Mouse (Mus musculus): ENCODE data around the gene Sel1l3. TPM values are rescaled to one million over a fixed set of nuclear protein-coding genes. Genes with fewer than 3 reads are reported as not detected.

Sel1l3 gene
- polyA plus RNA-seq, 1 experiment from 2014 or later: 1.6 TPM

GRCm38 (mm10) chr5:53241109-53241508, 27.4 kb upstream of the Sel1l3 start:
- no peak for ATAC-seq (ENCODE audit: insufficient number of reproducible peaks, low FRiP score, low TSS enrichment, low read depth)
- Histone ChIP-seq H3K4me1 (no peaks in the 10 kb centered on the region), H3K27me3 (no peaks in the 10 kb centered on the region), H3K9ac (no peak overlapping the region), H3K27ac (no peak overlapping the region), H3K4me2 (no peak overlapping the region), H3K36me3 (no peaks in the 10 kb centered on the region), H3K4me3 (no peak overlapping the region), H3K9me3 (no peaks in the 10 kb centered on the region)
- WGBS: 55% methylated on average over 2 of the region's 2 CpGs

DNA sequence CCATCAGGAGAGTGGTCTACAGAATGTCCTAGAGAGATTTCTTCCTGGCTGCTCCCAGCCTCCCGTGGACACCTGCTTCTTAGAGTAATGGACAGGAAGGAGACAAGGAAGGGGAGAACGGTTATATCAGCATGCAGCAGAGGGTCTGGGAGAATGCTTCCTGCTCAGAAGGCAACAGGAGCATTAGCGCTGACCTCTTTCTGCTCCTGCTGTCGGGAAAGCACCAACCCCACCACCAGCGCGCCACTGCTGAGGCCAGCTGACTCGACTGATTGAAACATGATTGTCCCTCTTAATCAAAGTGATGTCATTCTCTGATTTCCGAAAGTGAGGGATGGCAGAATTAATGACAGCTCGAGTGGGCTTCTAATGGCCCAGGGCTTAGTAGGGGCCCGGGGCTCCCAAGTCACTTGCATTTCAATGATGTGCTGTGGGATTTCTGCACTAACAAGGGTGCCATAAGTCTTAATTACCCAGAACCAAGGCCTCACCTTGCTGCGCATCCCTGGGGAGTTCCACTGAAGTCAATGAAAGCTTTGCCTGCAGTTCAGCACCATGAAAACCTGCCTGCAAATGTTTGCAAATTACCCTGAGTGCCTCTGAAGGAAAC, 26.2 kb upstream of the Sel1l3 start:
- Histone ChIP-seq H3K9ac (no peak overlapping the region), H3K27ac (no peak overlapping the region), H3K4me2 (no peak overlapping the region), H3K4me3 (no peak overlapping the region), H3K4me1 (0 out of 2 replicates have a peak, but pooled peaks cover 2% of the 10 kb centered on the region), H3K36me3 (no peaks in the 10 kb centered on the region), H3K27me3 (no peaks in the 10 kb centered on the region), H3K9me3 (no peaks in the 10 kb centered on the region)
- WGBS: 47% methylated on average over 11 of the region's 11 CpGs
- no peak for ATAC-seq (ENCODE audit: insufficient number of reproducible peaks, low FRiP score, low TSS enrichment, low read depth)

GRCm38 (mm10) chr5:53239189-53239588, 25.5 kb upstream of the Sel1l3 start:
- 81% methylated on average over 7 of the region's 7 CpGs for WGBS
- H3K27me3 ChIP-seq: no peaks in the 10 kb centered on the region

GRCm38 (mm10) chr5:53238761-53239160, 25.0 kb upstream of the Sel1l3 start:
- H3K27ac ChIP-seq: no peak overlapping the region
- 82% methylated on average over 7 of the region's 7 CpGs for WGBS
- H3K4me3 ChIP-seq: no peak overlapping the region
- no peaks in the 10 kb centered on the region for H3K27me3 ChIP-seq
- no peak overlapping the region for H3K9ac ChIP-seq
- no peak overlapping the region for H3K4me2 ChIP-seq
- no peaks in the 10 kb centered on the region for H3K36me3 ChIP-seq
- no peak for ATAC-seq (ENCODE audit: insufficient number of reproducible peaks, low FRiP score, low TSS enrichment, low read depth)
- 0 out of 2 replicates have a peak, but pooled peaks cover 2% of the 10 kb centered on the region for H3K4me1 ChIP-seq
- H3K9me3 ChIP-seq: no peaks in the 10 kb centered on the region

More at GRCm38 (mm10) chr5:53239189-53239588, 25.5 kb upstream of the Sel1l3 start:
- H3K4me2 ChIP-seq: no peak overlapping the region
- H3K36me3 ChIP-seq: no peaks in the 10 kb centered on the region
- H3K27ac ChIP-seq: no peak overlapping the region
- no peak overlapping the region for H3K9ac ChIP-seq
- H3K4me3 ChIP-seq: no peak overlapping the region
- no peaks in the 10 kb centered on the region for H3K9me3 ChIP-seq
- ATAC-seq (ENCODE audit: insufficient number of reproducible peaks, low FRiP score, low TSS enrichment, low read depth): no peak
- 0 out of 2 replicates have a peak, but pooled peaks cover 2% of the 10 kb centered on the region for H3K4me1 ChIP-seq

GRCm38 (mm10) chr5:53236749-53237148, 23.0 kb upstream of the Sel1l3 start:
- H3K36me3 ChIP-seq: no peaks in the 10 kb centered on the region

GRCm38 (mm10) chr5:53236136-53236535, 22.4 kb upstream of the Sel1l3 start:
- no peak overlapping the region for H3K9ac ChIP-seq
- no peak overlapping the region for H3K4me3 ChIP-seq
- 27% methylated on average over 5 of the region's 5 CpGs for whole genome bisulfite sequencing
- H3K4me2 ChIP-seq: no peak overlapping the region
- no peak for ATAC-seq (ENCODE audit: insufficient number of reproducible peaks, low FRiP score, low TSS enrichment, low read depth)
- H3K4me1 ChIP-seq: 0 out of 2 replicates have a peak, but pooled peaks cover 2% of the 10 kb centered on the region
- H3K27me3 ChIP-seq: no peaks in the 10 kb centered on the region
- H3K27ac ChIP-seq: no peak overlapping the region
- no peaks in the 10 kb centered on the region for H3K36me3 ChIP-seq
- no peaks in the 10 kb centered on the region for H3K9me3 ChIP-seq

More at GRCm38 (mm10) chr5:53236749-53237148, 23.0 kb upstream of the Sel1l3 start:
- no peaks in the 10 kb centered on the region for H3K27me3 ChIP-seq
- H3K4me3 ChIP-seq: no peak overlapping the region
- H3K27ac ChIP-seq: no peak overlapping the region
- no peak overlapping the region for H3K4me2 ChIP-seq
- H3K9ac ChIP-seq: no peak overlapping the region
- no peak for ATAC-seq (ENCODE audit: insufficient number of reproducible peaks, low FRiP score, low TSS enrichment, low read depth)
- 0 out of 2 replicates have a peak, but pooled peaks cover 2% of the 10 kb centered on the region for H3K4me1 ChIP-seq
- 81% methylated on average over 7 of the region's 8 CpGs for WGBS
- no peaks in the 10 kb centered on the region for H3K9me3 ChIP-seq

DNA sequence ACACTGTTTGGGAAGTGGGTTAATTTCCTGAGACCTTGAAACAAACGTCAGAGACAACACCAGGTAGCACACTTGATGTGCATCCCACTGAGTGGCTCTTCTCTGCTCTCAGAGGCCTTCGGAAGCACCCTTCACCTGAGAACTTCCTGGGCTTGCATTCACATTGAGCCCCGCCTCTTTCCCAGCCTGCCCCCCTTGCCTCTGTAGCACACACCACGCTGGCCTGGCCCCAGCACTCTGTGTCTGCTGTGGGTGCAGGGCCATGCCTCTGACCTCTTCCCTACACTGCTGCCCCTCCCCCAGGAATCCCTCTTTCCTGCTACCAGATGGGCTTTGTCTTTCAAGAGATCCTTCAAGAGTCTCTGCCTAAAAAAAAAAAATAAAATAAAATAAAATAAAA, 21.8 kb upstream of the Sel1l3 start:
- no peak overlapping the region for H3K4me3 ChIP-seq
- ATAC-seq (ENCODE audit: insufficient number of reproducible peaks, low FRiP score, low TSS enrichment, low read depth): no peak
- H3K27me3 ChIP-seq: no peaks in the 10 kb centered on the region
- H3K9ac ChIP-seq: no peak overlapping the region
- 0 out of 2 replicates have a peak, but pooled peaks cover 2% of the 10 kb centered on the region for H3K4me1 ChIP-seq
- no peak overlapping the region for H3K4me2 ChIP-seq
- no peaks in the 10 kb centered on the region for H3K9me3 ChIP-seq
- WGBS: 16% methylated on average over 4 of the region's 4 CpGs
- H3K27ac ChIP-seq: no peak overlapping the region
- no peaks in the 10 kb centered on the region for H3K36me3 ChIP-seq

GRCm38 (mm10) chr5:53230560-53230959, 16.8 kb upstream of the Sel1l3 start:
- Histone ChIP-seq H3K27ac (no peak overlapping the region), H3K9me3 (no peaks in the 10 kb centered on the region), H3K4me1 (0 out of 2 replicates have a peak, but pooled peaks cover 1% of the 10 kb centered on the region), H3K4me2 (no peak overlapping the region), H3K4me3 (no peak overlapping the region), H3K36me3 (no peaks in the 10 kb centered on the region), H3K27me3 (no peaks in the 10 kb centered on the region), H3K9ac (no peak overlapping the region)
- no peak for ATAC-seq (ENCODE audit: insufficient number of reproducible peaks, low FRiP score, low TSS enrichment, low read depth)
- 67% methylated on average over 4 of the region's 4 CpGs for WGBS

- Histone ChIP-seq H3K9me3 (no peaks in the 10 kb centered on the region), H3K27me3 (no peaks in the 10 kb centered on the region), H3K4me2 (no peak overlapping the region), H3K36me3 (no peaks in the 10 kb centered on the region), H3K9ac (no peak overlapping the region), H3K4me3 (no peak overlapping the region), H3K4me1 (no peaks in the 10 kb centered on the region), H3K27ac (no peak overlapping the region)
- no peak for ATAC-seq (ENCODE audit: insufficient number of reproducible peaks, low FRiP score, low TSS enrichment, low read depth)
- WGBS: 89% methylated on average over 13 of the region's 13 CpGs
Measured at GRCm38 (mm10) chr5:53225434-53225833, 11.7 kb upstream of the Sel1l3 start.

DNA sequence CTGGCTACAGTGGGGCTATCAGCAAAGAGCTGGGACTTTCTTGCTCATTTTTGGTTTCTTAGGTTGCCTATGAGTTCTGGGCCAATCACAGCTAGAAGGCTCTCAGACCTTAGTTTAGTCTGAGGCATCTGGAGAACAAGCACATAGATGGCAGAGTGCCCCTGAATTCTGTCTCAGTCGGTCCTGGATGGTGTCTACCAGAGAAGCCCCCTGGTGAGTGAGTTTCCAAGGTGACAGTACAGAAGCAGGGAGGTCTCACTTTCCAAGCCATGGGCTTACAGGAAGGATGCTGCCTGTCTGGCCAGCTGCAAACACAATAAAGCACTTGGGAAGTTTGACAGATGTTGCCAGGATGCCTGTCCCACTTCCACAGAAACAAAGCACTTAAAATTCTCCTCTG, 1.1 kb upstream of the Sel1l3 start:
- ATAC-seq (ENCODE audit: insufficient number of reproducible peaks, low FRiP score, low TSS enrichment, low read depth): no peak
- peaks cover 17% of the 10 kb centered on the region for H3K4me1 ChIP-seq
- H3K9me3 ChIP-seq: no peaks in the 10 kb centered on the region
- no peak overlapping the region for H3K4me3 ChIP-seq
- peaks cover 51% of the 10 kb centered on the region for H3K27me3 ChIP-seq
- H3K9ac ChIP-seq: no peak overlapping the region
- H3K36me3 ChIP-seq: no peaks in the 10 kb centered on the region
- WGBS: 0% methylated on average over 1 of the region's 1 CpGs
- H3K27ac ChIP-seq: no peak overlapping the region
- H3K4me2 ChIP-seq: no peak overlapping the region

DNA sequence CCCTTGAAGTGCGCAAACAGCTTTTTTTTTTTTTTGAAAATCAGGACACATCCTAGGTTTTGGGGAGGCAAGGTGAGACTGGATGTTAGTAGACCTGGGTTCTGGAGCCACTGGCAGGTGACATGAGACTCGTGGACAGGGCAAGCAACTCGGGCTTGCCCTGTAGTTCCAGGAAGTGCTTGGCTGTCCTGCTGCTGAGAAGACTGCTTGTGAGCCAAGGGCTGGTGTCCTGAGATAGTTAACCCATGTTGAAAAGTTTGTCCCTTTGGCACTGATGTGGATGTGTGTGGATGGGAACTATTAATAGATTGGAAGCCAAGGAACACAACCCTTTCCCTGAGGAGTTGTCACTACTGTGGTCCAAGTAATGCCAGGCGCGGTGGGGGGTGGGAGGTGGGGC, 635 bp upstream of the Sel1l3 start:
- H3K4me2 ChIP-seq: peak overlapping the region; percentile 99; the same call in 1 of the 2 replicates
- no peak for ATAC-seq (ENCODE audit: insufficient number of reproducible peaks, low FRiP score, low TSS enrichment, low read depth)
- no peak overlapping the region for H3K9ac ChIP-seq
- peak overlapping the region; percentile 61; the same call in 1 of the 2 replicates for H3K4me3 ChIP-seq
- H3K27me3 ChIP-seq: peaks cover 51% of the 10 kb centered on the region
- H3K36me3 ChIP-seq: no peaks in the 10 kb centered on the region
- no peak overlapping the region for H3K27ac ChIP-seq
- H3K4me1 ChIP-seq: peaks cover 17% of the 10 kb centered on the region
- no peaks in the 10 kb centered on the region for H3K9me3 ChIP-seq
- 16% methylated on average over 5 of the region's 5 CpGs for WGBS

GRCm38 (mm10) chr5:53212782-53213710, 681 bp downstream of the Sel1l3 start:
- Histone ChIP-seq H3K27ac (no peak overlapping the region), H3K9ac (peak overlapping the region; percentile 50), H3K9me3 (no peaks in the 10 kb centered on the region), H3K36me3 (no peaks in the 10 kb centered on the region), H3K4me3 (peak overlapping the region; percentile 61), H3K4me1 (peaks cover 12% of the 10 kb centered on the region), H3K4me2 (peak overlapping the region; percentile 99), H3K27me3 (peaks cover 51% of the 10 kb centered on the region)
- 1% methylated on average over 37 of the region's 99 CpGs for WGBS
- ATAC-seq (ENCODE audit: insufficient number of reproducible peaks, low FRiP score, low TSS enrichment, low read depth): peak; percentile 21; the same call in 1 of the 2 replicates

Measured in limb, embryonic 15.5 days (tissue).